Mouse (Mus musculus) heart, postnatal 0 days (tissue): Measurements from ENCODE around the gene Magt1.

Source experiments
- CTCF ChIP-seq: IDR thresholded peaks from 2 replicates; pipeline ENCODE4 v1.5.1; 2016; ENCODE audit warnings: antibody characterized with exemption, control low read depth, low read depth
- EP300 ChIP-seq: IDR thresholded peaks from 2 replicates; pipeline ENCODE4 v1.6.1; 2016; ENCODE audit warnings: antibody characterized with exemption, low read depth

DNA sequence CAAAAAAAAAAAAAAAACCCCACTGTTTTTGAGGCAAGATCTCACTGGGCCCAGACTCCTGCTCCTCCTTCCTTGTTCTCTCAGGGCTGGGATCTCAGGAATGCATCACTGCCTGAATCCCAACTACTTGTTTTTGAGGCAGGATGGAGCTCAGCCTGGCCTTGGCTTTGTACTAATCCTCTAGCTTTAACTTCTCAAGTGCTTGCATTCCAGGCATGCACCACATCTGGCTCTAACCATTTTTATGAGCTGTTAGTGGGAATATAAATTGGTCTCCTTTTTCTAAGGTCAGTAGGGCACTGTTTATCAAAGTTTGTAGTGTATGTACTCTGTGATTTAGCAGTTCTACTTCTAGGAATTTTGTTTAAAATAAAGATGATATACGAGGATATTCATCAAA lies 36.5 kb upstream of the Magt1 start:
- TF ChIP-seq CTCF (no peak), EP300 (no peak)
